Mouse (Mus musculus) thymus, adult 2 months (tissue): ENCODE results near the gene Crmp1. TPM values are rescaled to one million over a fixed set of nuclear protein-coding genes. Genes with fewer than 3 reads are reported as not detected.

ENCODE experiments used
- DNase-seq: peaks from one replicate; pipeline ENCODE4 v3.0.0; 2021
- H3K27ac ChIP-seq: fragments of 200-500 bp; 2 replicates; pipeline ENCODE4 v1.5.1; 2012; ENCODE audit warnings: low read length, control low read depth; ENCODE audit not compliant: control insufficient read depth, insufficient read depth
- H3K27me3 ChIP-seq: fragments of 200-500 bp; 2 replicates; pipeline ENCODE4 v1.6.1; 2012; ENCODE audit warnings: mild to moderate bottlenecking, low read length, moderate library complexity, mixed read lengths; ENCODE audit not compliant: control insufficient read depth, insufficient read depth
- H3K36me3 ChIP-seq: fragments of 200-500 bp; 2 replicates; pipeline ENCODE4 v1.6.1; 2012; ENCODE audit warnings: mild to moderate bottlenecking, low read length, moderate library complexity; ENCODE audit not compliant: control insufficient read depth, insufficient read depth
- H3K4me1 ChIP-seq: fragments of 200-500 bp; replicated peaks from 2 replicates; pipeline ENCODE4 v1.6.1; 2012; ENCODE audit warnings: low read length; ENCODE audit not compliant: control insufficient read depth, insufficient read depth
- H3K4me3 ChIP-seq: fragments of 200-500 bp; 2 replicates; pipeline ENCODE4 v1.5.1; 2012; ENCODE audit warnings: mild to moderate bottlenecking, low read length, control low read depth, moderate library complexity; ENCODE audit not compliant: control insufficient read depth, insufficient read depth
- CTCF ChIP-seq: fragments of 200-500 bp; IDR thresholded peaks from 2 replicates; pipeline ENCODE4 v1.5.1; 2012; ENCODE audit warnings: mild to moderate bottlenecking, control low read depth, low read length, moderate library complexity, borderline replicate concordance; ENCODE audit not compliant: control insufficient read depth, poor library complexity, insufficient read depth; ENCODE audit errors: extremely low read depth
- POLR2A ChIP-seq: fragments of 200-500 bp; IDR thresholded peaks from 2 replicates; pipeline ENCODE4 v1.6.1; 2012; ENCODE audit warnings: mild to moderate bottlenecking, low read length, control low read depth, moderate library complexity; ENCODE audit not compliant: control insufficient read depth, poor library complexity, insufficient read depth; ENCODE audit errors: extremely low read depth
- WGBS: fragments of 180-500 bp; shearing (Covaris S2); methylation state at CpG from one replicate; pipeline ENCODE4 v1.1.7; 2018; 5-methylcytosine and 5-hydroxymethylcytosine counted together
- polyA plus RNA-seq: library from polyadenylated mRNA; depleted of rRNA; stranded (reverse); fragments of >200 nt; gene quantifications from 2 replicates; pipeline ENCODE4 v1.2.3, GENCODE M21; 2012; rRNA removed

Crmp1 gene
- polyA plus RNA-seq = 2.8 and 3.8 TPM in 2 replicates

- H3K27ac ChIP-seq = no peak within 1 kb of the TSS
- peaks cover 6% of the 10 kb centered on the region; the same call in 1 of the 2 replicates for H3K4me1 ChIP-seq
- DNase-seq = no peak
- TF ChIP-seq POLR2A (no peak), CTCF (no peak)
- 5% methylated on average over 55 of the region's 56 CpGs for WGBS
- H3K27me3 ChIP-seq = peaks cover 6% of the 10 kb centered on the region; the same call in 1 of the 2 replicates
- no peaks in the 10 kb centered on the region for H3K36me3 ChIP-seq
- H3K4me3 ChIP-seq = no peak within 1 kb of the TSS
These were observed at the start of gene Crmp1 for GRCm38 (mm10) chr5:37241651-37242151. Gene Crmp1 (plus strand): TSS chr5:37241940.

DNA sequence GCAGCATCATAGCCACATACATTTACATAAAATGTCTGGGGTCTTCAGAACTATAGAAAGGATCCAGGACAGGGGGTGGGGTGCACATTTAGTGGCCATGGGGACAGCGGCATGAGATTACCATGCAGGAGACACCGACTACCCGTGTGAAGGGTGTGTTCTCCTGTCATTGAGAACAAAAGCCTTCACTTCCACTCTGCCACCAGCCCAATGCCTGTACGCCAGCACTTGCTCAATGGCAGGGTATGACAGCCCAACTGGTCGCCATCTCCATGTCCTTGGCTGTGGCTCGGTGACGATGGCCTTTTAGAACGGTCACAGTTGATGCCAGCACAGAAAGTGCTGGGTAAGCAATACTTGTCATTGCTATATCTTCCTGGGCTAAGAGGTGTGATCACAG is 45.5 kb upstream of the Crmp1 start:
- H3K4me3 ChIP-seq = no peak overlapping the region
- TF ChIP-seq POLR2A (no peak), CTCF (no peak)
- H3K36me3 ChIP-seq = no peaks in the 10 kb centered on the region
- 62% methylated on average over 8 of the region's 8 CpGs for WGBS
- H3K4me1 ChIP-seq = no peaks in the 10 kb centered on the region
- H3K27ac ChIP-seq = no peak overlapping the region
- no peak for DNase-seq
- no peaks in the 10 kb centered on the region; the same call in 1 of the 2 replicates for H3K27me3 ChIP-seq

DNA sequence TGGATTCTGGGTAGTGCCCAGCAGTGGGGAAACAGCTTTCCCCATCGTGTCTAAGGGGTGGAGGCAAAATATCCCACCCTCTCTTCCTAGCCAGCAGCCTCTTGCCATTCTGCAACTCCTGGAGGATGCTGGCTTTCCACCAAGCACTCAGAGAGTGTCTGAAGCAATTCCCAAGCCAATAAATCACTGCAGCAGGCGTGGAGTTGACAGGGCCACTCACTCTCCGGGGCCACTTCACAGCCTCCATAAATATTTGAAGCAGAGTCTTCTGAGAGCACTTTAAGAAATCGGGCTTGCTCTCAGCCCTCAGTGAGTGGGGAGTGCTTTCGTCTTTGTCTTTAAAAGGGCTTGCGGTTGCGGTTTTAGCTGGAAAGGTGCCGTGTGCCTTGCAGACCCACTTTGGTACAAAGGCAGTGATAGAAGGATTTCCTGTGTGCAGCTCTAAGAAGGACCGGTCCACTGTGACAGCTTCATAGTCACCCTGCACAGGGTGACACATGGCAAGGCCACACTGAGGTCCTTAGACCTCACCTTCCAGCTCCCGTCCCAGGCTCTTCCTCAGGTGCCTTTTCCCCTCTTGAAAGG is 45.0 kb upstream of the Crmp1 start:
- Histone ChIP-seq H3K27ac (no peak overlapping the region), H3K27me3 (no peaks in the 10 kb centered on the region; the same call in 1 of the 2 replicates), H3K4me1 (no peaks in the 10 kb centered on the region), H3K36me3 (no peaks in the 10 kb centered on the region), H3K4me3 (no peak overlapping the region)
- 45% methylated on average over 10 of the region's 10 CpGs for WGBS
- DNase-seq = peak; percentile 11
- no peak for TF ChIP-seq CTCF
- no peak for TF ChIP-seq POLR2A

DNA sequence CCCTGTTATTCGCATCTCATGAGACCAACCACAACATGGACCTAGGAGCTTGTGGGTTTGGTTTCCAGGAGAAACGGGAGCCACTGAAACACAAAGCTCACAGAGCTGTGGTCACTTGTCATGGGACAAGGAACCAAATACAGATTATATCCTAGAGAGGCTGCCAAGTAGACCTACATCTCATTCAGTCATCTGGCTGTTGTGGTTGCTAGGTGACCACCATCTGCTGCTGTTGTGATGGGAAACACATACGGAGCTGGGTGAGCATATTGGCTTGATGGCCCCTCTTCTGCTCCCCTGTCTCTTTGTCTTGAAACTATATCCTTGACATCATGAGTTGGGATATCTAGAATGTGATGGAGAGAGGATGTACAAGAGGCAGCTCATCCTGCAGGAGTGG is 44.3 kb upstream of the Crmp1 start:
- Histone ChIP-seq H3K27ac (no peak overlapping the region), H3K4me3 (no peak overlapping the region), H3K27me3 (no peaks in the 10 kb centered on the region; the same call in 1 of the 2 replicates), H3K36me3 (no peaks in the 10 kb centered on the region), H3K4me1 (no peaks in the 10 kb centered on the region)
- TF ChIP-seq CTCF (no peak), POLR2A (no peak)
- WGBS = 51% methylated on average over 3 of the region's 3 CpGs
- DNase-seq = no peak

DNA sequence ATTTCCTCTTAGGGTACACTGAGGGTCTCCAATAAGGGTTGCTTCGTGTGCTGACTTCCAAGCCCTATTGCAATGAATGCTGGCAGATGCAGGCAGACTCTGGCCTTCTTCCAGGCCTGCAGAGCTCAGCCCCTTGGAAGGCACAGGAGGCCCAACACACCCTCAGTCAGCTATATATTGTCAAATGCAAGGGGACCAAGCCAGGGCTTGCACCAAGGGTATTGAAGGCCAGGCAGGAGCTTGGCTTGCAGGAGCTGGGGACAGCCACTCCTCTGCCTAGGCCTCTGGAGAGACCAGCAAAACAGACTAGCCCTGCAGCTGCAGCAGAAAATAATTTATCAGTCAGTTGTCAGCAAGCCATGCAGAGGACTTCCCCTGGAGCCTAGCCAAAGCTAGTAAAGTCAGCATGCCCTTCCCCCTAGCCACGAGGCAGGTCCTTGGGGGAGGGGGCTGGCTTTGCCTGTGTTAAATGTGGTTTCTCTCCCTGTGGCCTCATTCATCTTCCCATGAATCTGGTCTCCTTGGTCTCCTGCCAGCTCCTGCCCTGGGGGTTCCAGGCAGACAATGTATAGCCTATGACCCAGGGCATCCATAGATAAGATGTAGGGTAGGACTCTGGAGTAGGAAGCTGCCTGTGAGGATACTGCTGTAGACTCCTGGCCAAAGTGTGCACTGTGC is 43.6 kb upstream of the Crmp1 start:
- H3K4me3 ChIP-seq = no peak overlapping the region
- no peak overlapping the region for H3K27ac ChIP-seq
- WGBS = 25% methylated on average over 2 of the region's 2 CpGs
- H3K36me3 ChIP-seq = no peaks in the 10 kb centered on the region
- H3K4me1 ChIP-seq = no peaks in the 10 kb centered on the region
- no peaks in the 10 kb centered on the region; the same call in 1 of the 2 replicates for H3K27me3 ChIP-seq
- DNase-seq = no peak
- TF ChIP-seq POLR2A (no peak), CTCF (no peak)

DNA sequence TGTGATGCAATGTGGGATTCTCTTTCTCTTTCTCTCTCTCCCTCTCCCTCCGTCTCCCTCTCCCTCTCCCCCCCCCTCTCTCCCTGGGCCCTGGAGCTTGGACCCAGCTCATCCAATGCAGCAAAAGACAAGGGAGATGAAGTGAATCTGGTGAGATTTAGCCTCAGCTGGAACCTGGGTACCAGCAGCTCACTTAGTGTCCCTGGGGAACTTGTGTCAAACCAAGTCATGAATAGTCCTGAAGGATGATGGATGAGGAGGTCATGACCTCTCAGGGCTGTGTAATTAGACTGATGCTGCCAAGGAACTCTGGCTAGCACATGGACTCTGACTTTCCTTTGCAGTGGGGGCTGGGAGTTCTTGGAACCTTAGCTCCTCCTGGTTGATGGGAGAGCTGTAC is 39.5 kb upstream of the Crmp1 start:
- Histone ChIP-seq H3K27me3 (no peaks in the 10 kb centered on the region), H3K4me3 (no peak overlapping the region), H3K27ac (no peak overlapping the region), H3K4me1 (no peaks in the 10 kb centered on the region), H3K36me3 (no peaks in the 10 kb centered on the region)
- TF ChIP-seq POLR2A (no peak), CTCF (no peak)
- WGBS = 71% methylated on average over 1 of the region's 1 CpGs
- no peak for DNase-seq
